Mouse (Mus musculus) erythroblast, embryonic 14.5 days (primary cell): ENCODE data around the gene Tspan32.

Experiments used
- GATA1 ChIP-seq: IDR thresholded peaks from 2 replicates; pipeline ENCODE4 v1.6.1; 2012; ENCODE audit warnings: low read length, inconsistent platforms, mixed read lengths
- TAL1 ChIP-seq: IDR thresholded peaks from 3 replicates; pipeline ENCODE4 v1.6.1; 2012; ENCODE audit warnings: low read length, inconsistent platforms, mixed read lengths

GRCm38 (mm10) chr7:142956018-142956417 is 48.8 kb upstream of the Tspan32 start:
- TF ChIP-seq GATA1 (no peak), TAL1 (no peak)
